Mouse (Mus musculus) ES-Bruce4 (cell line): ENCODE data around the gene Srgap3.

ENCODE experiments used
- CTCF ChIP-seq: IDR thresholded peaks from one replicate; pipeline ENCODE4 v1.8.1; 2011; ENCODE audit warnings: low read depth, low read length
- EP300 ChIP-seq: IDR thresholded peaks from 2 replicates; pipeline ENCODE4 v1.6.1; 2011; ENCODE audit warnings: low read depth, low read length; ENCODE audit not compliant: insufficient read depth

DNA sequence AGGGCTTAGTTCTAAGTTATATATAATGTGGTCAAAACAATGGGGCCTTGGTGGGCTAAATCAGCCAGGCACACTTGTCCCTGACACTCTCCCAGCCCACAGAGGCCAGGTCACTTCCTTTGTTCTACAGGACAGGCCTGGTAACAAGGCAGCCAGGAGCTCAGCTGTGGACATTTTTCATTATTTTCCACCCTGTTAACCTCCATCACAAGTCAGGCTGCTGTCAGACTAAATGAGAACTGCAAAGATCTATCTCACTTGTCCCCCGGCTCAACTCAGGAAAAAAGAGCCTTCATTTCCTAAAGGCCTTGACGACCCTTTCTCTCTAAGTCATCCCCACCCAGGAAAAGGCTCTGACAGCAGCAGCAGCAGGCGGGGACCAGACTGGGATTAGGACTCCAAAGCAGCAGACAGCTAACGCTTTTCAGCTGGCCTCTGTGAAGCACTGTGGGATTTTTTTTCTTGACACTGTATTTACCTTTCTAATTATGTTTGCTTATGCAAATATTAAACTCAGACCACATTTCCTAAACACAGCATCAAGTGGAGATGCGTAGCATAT, 132.5 kb downstream of the Srgap3 start:
- TF ChIP-seq EP300 (no peak), CTCF (no peak)
